Mouse (Mus musculus) cerebellum, postnatal 14 days (tissue): ENCODE measurements at regions not wholly inside any gene's neighbourhood (a gene's known extent, or its start where the extent isn't known, plus 50 kb on each side); places are given as distances from the start of the nearest gene placed in this dataset.

Experiments
- DNase-seq, 2 experiments: peaks; one replicate each; pipeline ENCODE4 v3.0.0; 2021; ENCODE audit warnings: mixed read lengths in 2 of 2

DNA sequence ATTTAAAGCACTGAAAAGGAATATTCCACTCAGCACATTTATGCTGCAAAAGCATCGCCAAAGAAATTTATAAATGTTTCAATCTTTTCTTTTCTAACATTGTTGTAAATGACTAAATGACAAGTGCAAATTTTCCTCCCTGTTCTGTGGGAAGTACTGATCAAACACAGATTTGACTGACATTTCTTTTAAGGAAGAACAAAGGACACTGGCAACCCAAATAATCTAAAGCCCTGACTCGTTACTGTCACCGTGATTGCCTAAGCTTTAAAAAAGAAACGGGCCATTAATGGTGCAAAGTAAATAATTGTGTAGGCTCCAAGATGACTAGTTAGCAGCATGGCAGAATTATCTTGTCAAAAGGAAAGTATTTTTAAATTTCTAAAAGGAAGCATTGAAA, 587.4 kb downstream of the Otol1 start:
- DNase-seq: no peak
